Mouse (Mus musculus) lung, embryonic 16.5 days (tissue): ENCODE results near the gene Exoc3l4. TPM values are rescaled to one million over a fixed set of nuclear protein-coding genes. Genes with fewer than 3 reads are reported as not detected.

Experiments used
- ATAC-seq: fragments of 200-750 bp; cut with Nextera tagmentation; 2 replicates; pipeline ENCODE4 v1.8.0; 2017; ENCODE audit warnings: low read depth, mild to moderate bottlenecking, moderate library complexity
- H3K27ac ChIP-seq: fragments of 300-500 bp; sonication (generic); 2 replicates; pipeline ENCODE4 v1.5.1; 2014; ENCODE audit warnings: mild to moderate bottlenecking, control low read depth, low read length
- H3K27me3 ChIP-seq: fragments of 300-500 bp; sonication (generic); 2 replicates; pipeline ENCODE4 v1.6.1; 2014; ENCODE audit warnings: low read depth, low read length, mixed read lengths; ENCODE audit not compliant: control insufficient read depth, insufficient read depth
- H3K36me3 ChIP-seq: fragments of 300-500 bp; sonication (generic); 2 replicates; pipeline ENCODE4 v1.6.1; 2014; ENCODE audit warnings: low read length; ENCODE audit not compliant: control insufficient read depth, insufficient read depth
- H3K4me1 ChIP-seq: fragments of 300-500 bp; sonication (generic); replicated peaks from 2 replicates; pipeline ENCODE4 v1.6.1; 2014; ENCODE audit warnings: low read length, mixed read lengths; ENCODE audit not compliant: control insufficient read depth, insufficient read depth
- H3K4me2 ChIP-seq: fragments of 300-500 bp; sonication (generic); 2 replicates; pipeline ENCODE4 v1.6.1; 2014; ENCODE audit warnings: low read depth, low read length, control low read depth
- H3K4me3 ChIP-seq: fragments of 300-500 bp; sonication (generic); 2 replicates; pipeline ENCODE4 v1.5.1; 2014; ENCODE audit warnings: mild to moderate bottlenecking, low read length, control low read depth
- H3K9ac ChIP-seq: fragments of 300-500 bp; sonication (generic); 2 replicates; pipeline ENCODE4 v1.6.1; 2014; ENCODE audit warnings: low read length, control low read depth
- H3K9me3 ChIP-seq: fragments of 300-500 bp; sonication (generic); 2 replicates; pipeline ENCODE4 v1.6.1; 2016; ENCODE audit warnings: low read length; ENCODE audit not compliant: control insufficient read depth
- WGBS: fragments of 180-500 bp; shearing (Covaris S2); extraction: QIAGEN DNeasy Blood & Tissue Kit; methylation state at CpG from one replicate; pipeline ENCODE4 v1.1.7; 2014; 5-methylcytosine and 5-hydroxymethylcytosine counted together
- polyA plus RNA-seq: library from polyadenylated mRNA; unstranded; fragments of >200 nt; fragmentation: Nextera tagmentation; extraction: Ambion mirVana; gene quantifications from 2 replicates; pipeline ENCODE4 v1.2.1, GENCODE M21; 2015

Exoc3l4 gene
- polyA plus RNA-seq, 1 experiment from 2014 or later = 13.0 TPM

GRCm38 (mm10) chr12:111454021-111454420 lies 37.2 kb downstream of the Exoc3l4 start:
- H3K27ac ChIP-seq = no peak overlapping the region
- H3K4me2 ChIP-seq = no peak overlapping the region
- no peak overlapping the region for H3K9ac ChIP-seq
- no peak for ATAC-seq
- WGBS = 14% methylated on average over 4 of the region's 4 CpGs
- no peaks in the 10 kb centered on the region for H3K9me3 ChIP-seq
- H3K4me1 ChIP-seq = peaks cover 24% of the 10 kb centered on the region
- no peak overlapping the region for H3K4me3 ChIP-seq
- H3K27me3 ChIP-seq = peaks cover 13% of the 10 kb centered on the region; the same call in 1 of the 2 replicates
- no peaks in the 10 kb centered on the region for H3K36me3 ChIP-seq

- Histone ChIP-seq H3K4me3 (no peak overlapping the region), H3K9me3 (no peaks in the 10 kb centered on the region), H3K27ac (no peak overlapping the region), H3K4me1 (peaks cover 17% of the 10 kb centered on the region), H3K27me3 (peaks cover 13% of the 10 kb centered on the region; the same call in 1 of the 2 replicates), H3K4me2 (no peak overlapping the region), H3K9ac (no peak overlapping the region), H3K36me3 (no peaks in the 10 kb centered on the region)
- ATAC-seq = no peak
- 55% methylated on average over 10 of the region's 10 CpGs for WGBS
Measured at GRCm38 (mm10) chr12:111454543-111455280, 37.9 kb downstream of the Exoc3l4 start.

- 55% methylated on average over 12 of the region's 12 CpGs for WGBS
- H3K27me3 ChIP-seq = peaks cover 13% of the 10 kb centered on the region; the same call in 1 of the 2 replicates
- peaks cover 13% of the 10 kb centered on the region; the same call in 1 of the 2 replicates for H3K4me1 ChIP-seq
- no peak overlapping the region for H3K27ac ChIP-seq
- no peak for ATAC-seq
- no peak overlapping the region for H3K4me2 ChIP-seq
- no peaks in the 10 kb centered on the region for H3K36me3 ChIP-seq
- no peak overlapping the region for H3K9ac ChIP-seq
- no peak overlapping the region for H3K4me3 ChIP-seq
- no peaks in the 10 kb centered on the region for H3K9me3 ChIP-seq
Measured at GRCm38 (mm10) chr12:111455311-111455846, 38.6 kb downstream of the Exoc3l4 start.

- Histone ChIP-seq H3K4me1 (peaks cover 11% of the 10 kb centered on the region; the same call in 1 of the 2 replicates), H3K9me3 (no peaks in the 10 kb centered on the region), H3K27me3 (peaks cover 10% of the 10 kb centered on the region; the same call in 1 of the 2 replicates), H3K36me3 (no peaks in the 10 kb centered on the region), H3K27ac (no peak overlapping the region), H3K4me3 (no peak overlapping the region), H3K9ac (no peak overlapping the region), H3K4me2 (no peak overlapping the region)
- 50% methylated on average over 8 of the region's 8 CpGs for WGBS
- ATAC-seq = no peak
Measured at GRCm38 (mm10) chr12:111455860-111456259, 39.0 kb downstream of the Exoc3l4 start.

GRCm38 (mm10) chr12:111457742-111458141 lies 40.9 kb downstream of the Exoc3l4 start:
- Histone ChIP-seq H3K4me2 (no peak overlapping the region), H3K27ac (no peak overlapping the region), H3K4me1 (peaks cover 12% of the 10 kb centered on the region; the same call in 1 of the 2 replicates), H3K4me3 (no peak overlapping the region), H3K9me3 (no peaks in the 10 kb centered on the region), H3K36me3 (no peaks in the 10 kb centered on the region), H3K9ac (no peak overlapping the region), H3K27me3 (no peaks in the 10 kb centered on the region)
- no peak for ATAC-seq
- WGBS = 94% methylated on average over 1 of the region's 1 CpGs

DNA sequence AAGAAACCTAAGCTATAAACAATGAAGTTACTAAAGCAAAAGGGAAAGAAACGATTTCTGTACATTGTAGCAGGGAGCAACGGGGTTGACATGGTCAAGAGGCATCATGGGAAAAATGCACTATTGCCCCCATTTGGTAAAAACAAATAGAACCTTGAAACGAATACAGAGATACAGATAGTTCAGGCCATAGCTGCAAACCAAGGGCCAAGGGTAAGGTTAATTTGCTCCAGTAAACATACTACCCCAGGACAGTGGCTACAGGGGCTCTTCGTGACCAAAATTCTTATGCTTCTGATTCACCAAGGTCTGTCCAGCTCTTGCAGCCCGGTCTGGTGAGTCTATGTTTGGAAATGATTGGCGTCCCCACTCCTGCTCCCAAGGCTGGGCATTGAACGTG lies 46.8 kb downstream of the Exoc3l4 start:
- WGBS = 74% methylated on average over 7 of the region's 7 CpGs
- Histone ChIP-seq H3K4me3 (no peak overlapping the region), H3K4me1 (0 out of 2 replicates have a peak, but pooled peaks cover 2% of the 10 kb centered on the region), H3K27ac (no peak overlapping the region), H3K36me3 (no peaks in the 10 kb centered on the region), H3K27me3 (no peaks in the 10 kb centered on the region), H3K4me2 (no peak overlapping the region), H3K9me3 (no peaks in the 10 kb centered on the region), H3K9ac (no peak overlapping the region)
- no peak for ATAC-seq

DNA sequence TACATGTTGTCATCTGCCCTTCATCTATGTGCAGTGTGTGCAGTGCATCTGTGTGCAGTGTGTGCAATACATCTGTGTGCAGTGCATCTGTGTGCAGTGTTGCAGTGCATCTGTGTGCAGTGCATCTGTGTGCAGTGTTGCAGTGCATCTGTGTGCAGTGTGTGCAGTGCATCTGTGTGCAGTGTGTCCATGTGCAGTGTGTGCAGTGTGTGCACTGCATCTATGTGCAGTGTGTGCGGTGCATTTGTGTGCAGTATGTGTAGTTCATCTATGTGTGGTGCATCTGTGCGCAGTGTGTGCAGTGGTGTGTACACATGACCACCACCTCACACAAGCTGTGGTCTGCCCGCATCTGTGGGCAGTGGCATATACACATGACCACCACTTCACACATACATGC lies 49.6 kb downstream of the Exoc3l4 start:
- H3K27ac ChIP-seq = no peak overlapping the region
- 0 out of 2 replicates have a peak, but pooled peaks cover 2% of the 10 kb centered on the region for H3K4me1 ChIP-seq
- ATAC-seq = no peak
- WGBS = 92% methylated on average over 3 of the region's 3 CpGs
- H3K27me3 ChIP-seq = no peaks in the 10 kb centered on the region
- H3K36me3 ChIP-seq = no peaks in the 10 kb centered on the region
- H3K9ac ChIP-seq = no peak overlapping the region
- H3K4me3 ChIP-seq = no peak overlapping the region
- no peak overlapping the region for H3K4me2 ChIP-seq
- no peaks in the 10 kb centered on the region for H3K9me3 ChIP-seq

DNA sequence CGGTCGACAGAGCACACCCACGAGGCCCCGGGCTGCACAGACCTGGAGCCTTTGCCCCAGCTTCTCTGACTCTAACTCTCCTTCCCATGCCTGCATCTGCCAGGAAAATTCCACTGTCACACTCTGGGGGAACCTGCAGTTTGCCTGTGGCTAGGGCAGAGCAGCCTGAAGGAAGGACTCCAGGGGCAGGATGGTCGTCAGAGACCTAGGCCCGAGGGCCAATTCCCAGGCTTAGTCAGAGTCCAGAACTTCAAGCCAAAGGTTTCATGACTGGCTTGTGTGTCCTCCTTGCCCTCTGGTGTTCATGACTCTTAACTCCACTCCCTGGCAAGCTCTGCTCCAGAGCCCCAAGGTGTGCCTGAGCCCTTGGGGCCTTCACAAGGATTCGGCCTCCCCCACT lies 51.4 kb downstream of the Exoc3l4 start:
- Histone ChIP-seq H3K4me1 (no peaks in the 10 kb centered on the region), H3K4me2 (no peak overlapping the region), H3K9ac (no peak overlapping the region), H3K36me3 (no peaks in the 10 kb centered on the region), H3K27ac (no peak overlapping the region), H3K4me3 (no peak overlapping the region), H3K9me3 (no peaks in the 10 kb centered on the region), H3K27me3 (no peaks in the 10 kb centered on the region)
- WGBS = 81% methylated on average over 7 of the region's 7 CpGs
- ATAC-seq = no peak

GRCm38 (mm10) chr12:111469507-111469906 lies 52.7 kb downstream of the Exoc3l4 start:
- H3K4me1 ChIP-seq = no peaks in the 10 kb centered on the region
- ATAC-seq = peak; percentile 74; the same call in 1 of the 2 replicates
- H3K4me3 ChIP-seq = no peak overlapping the region
- no peaks in the 10 kb centered on the region for H3K27me3 ChIP-seq
- no peak overlapping the region for H3K9ac ChIP-seq
- WGBS = 5% methylated on average over 8 of the region's 8 CpGs
- no peak overlapping the region for H3K27ac ChIP-seq
- no peaks in the 10 kb centered on the region for H3K9me3 ChIP-seq
- H3K4me2 ChIP-seq = no peak overlapping the region
- no peaks in the 10 kb centered on the region for H3K36me3 ChIP-seq
